Mouse (Mus musculus): Measurements from ENCODE around the gene Sycn. TPM values are rescaled to one million over a fixed set of nuclear protein-coding genes. Genes with fewer than 3 reads are reported as not detected.

The Sycn gene
- polyA plus RNA-seq, 1 experiment, result 2.4 TPM

DNA sequence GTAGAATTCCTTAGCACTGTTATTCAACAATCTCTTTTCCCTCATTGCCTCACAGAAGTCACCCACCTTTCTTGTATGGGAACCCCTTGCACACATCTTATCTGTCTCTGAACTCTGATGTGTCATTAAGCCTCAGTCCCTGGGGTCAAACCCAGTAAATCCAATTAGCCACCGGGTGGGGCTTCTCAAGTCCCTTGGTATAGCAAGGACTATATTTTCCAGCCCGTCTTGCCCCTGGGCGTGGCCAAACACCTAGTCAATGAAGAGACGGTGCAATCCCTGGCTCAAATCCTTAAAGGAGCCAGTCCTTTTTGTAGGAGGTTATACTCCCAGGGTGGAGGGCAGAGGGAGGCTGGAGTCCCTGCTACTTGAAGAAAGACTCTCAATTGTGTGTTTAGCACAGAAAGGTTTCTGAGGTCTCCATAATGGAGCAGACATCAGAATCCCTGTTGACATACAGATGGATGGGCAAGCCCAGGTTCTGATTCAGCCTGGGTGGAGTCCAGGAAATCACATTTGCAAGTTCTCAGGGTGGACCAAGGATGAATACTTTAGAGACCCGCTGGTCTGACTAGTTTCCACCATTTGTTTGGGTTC is 15.4 kb downstream of the Sycn start:
- Histone ChIP-seq H3K36me3 (ENCODE audit: control insufficient read depth, insufficient read depth, low read length) (no peaks in the 10 kb centered on the region), H3K4me1 (replicated peaks; ENCODE audit: control insufficient read depth, insufficient read depth, low read length) (peaks cover 47% of the 10 kb centered on the region), H3K27me3 (ENCODE audit: control insufficient read depth, insufficient read depth, low read length) (no peaks in the 10 kb centered on the region), H3K27ac (ENCODE audit: control insufficient read depth, insufficient read depth, low read length) (no peak overlapping the region), H3K4me3 (ENCODE audit: control insufficient read depth, insufficient read depth, low read length) (no peak overlapping the region)
- 83% methylated on average over 5 of the region's 5 CpGs for WGBS
- DNase-seq, result no peak
- no peak for TF ChIP-seq CTCF (IDR thresholded peaks at IDR 0.05; ENCODE audit: borderline replicate concordance, control insufficient read depth, extremely low read depth, insufficient read depth, low read length, poor library complexity)
- no peak for TF ChIP-seq POLR2A (IDR thresholded peaks at IDR 0.05; ENCODE audit: control insufficient read depth, extremely low read depth, insufficient read depth, low read length, poor library complexity)

DNA sequence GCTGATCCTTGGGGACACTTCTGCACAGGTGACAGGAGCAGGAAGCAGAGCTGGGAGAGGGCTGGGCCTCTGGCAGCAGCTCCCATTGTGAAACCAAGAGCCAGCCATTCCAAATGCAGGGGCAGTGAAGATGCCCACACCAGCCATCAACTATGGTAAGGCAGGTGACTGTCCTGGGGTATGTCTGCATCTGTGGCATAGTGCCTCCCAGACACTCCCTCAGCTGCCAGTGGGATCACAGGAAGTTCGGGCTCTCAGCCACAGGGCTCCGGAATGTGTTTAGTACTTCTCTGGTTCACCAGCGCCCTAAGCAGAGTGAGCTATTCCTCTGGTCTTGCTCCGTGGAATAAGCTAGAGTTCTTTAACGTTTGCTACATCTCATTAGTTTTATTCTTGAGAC is 16.4 kb downstream of the Sycn start:
- Histone ChIP-seq H3K4me1 (replicated peaks; ENCODE audit: control insufficient read depth, insufficient read depth, low read length) (peaks cover 54% of the 10 kb centered on the region), H3K4me3 (ENCODE audit: control insufficient read depth, insufficient read depth, low read length) (no peak overlapping the region), H3K36me3 (ENCODE audit: control insufficient read depth, insufficient read depth, low read length) (no peaks in the 10 kb centered on the region), H3K27me3 (ENCODE audit: control insufficient read depth, insufficient read depth, low read length) (no peaks in the 10 kb centered on the region), H3K27ac (ENCODE audit: control insufficient read depth, insufficient read depth, low read length) (peak overlapping the region; percentile 96)
- TF ChIP-seq POLR2A (IDR thresholded peaks at IDR 0.05; ENCODE audit: control insufficient read depth, extremely low read depth, insufficient read depth, low read length, poor library complexity), result 0 out of 2 replicates have a peak, but pooled peaks have one; percentile 24
- TF ChIP-seq CTCF (IDR thresholded peaks at IDR 0.05; ENCODE audit: borderline replicate concordance, control insufficient read depth, extremely low read depth, insufficient read depth, low read length, poor library complexity), result no peak
- 47% methylated on average over 5 of the region's 5 CpGs for WGBS
- DNase-seq, result no peak

DNA sequence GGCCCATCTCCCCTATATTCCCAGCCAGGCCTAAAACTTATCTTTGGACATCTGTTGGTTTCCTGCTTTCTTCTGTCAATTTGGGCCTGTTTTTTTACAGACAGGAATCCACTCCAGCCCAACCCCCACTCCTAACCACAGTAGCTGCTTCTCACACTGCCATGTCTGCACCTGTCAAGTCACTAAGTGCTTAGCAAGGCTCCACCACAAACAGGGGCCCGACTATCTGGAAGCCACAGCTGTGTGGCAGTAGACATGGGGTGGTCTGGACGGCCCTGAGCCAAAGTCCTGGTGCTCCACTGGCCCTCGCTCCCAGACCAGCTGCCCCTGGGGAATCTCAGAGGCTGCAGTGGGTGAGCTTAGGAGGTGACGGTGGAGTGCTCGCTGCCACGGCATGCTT is 17.0 kb downstream of the Sycn start:
- Histone ChIP-seq H3K36me3 (ENCODE audit: control insufficient read depth, insufficient read depth, low read length) (no peaks in the 10 kb centered on the region), H3K27ac (ENCODE audit: control insufficient read depth, insufficient read depth, low read length) (peak overlapping the region; percentile 96), H3K27me3 (ENCODE audit: control insufficient read depth, insufficient read depth, low read length) (no peaks in the 10 kb centered on the region), H3K4me3 (ENCODE audit: control insufficient read depth, insufficient read depth, low read length) (no peak overlapping the region), H3K4me1 (replicated peaks; ENCODE audit: control insufficient read depth, insufficient read depth, low read length) (peaks cover 54% of the 10 kb centered on the region)
- TF ChIP-seq POLR2A (IDR thresholded peaks at IDR 0.05; ENCODE audit: control insufficient read depth, extremely low read depth, insufficient read depth, low read length, poor library complexity), result no peak
- peak; percentile 20; the same call in 1 of the 2 replicates for TF ChIP-seq CTCF (IDR thresholded peaks at IDR 0.05; ENCODE audit: borderline replicate concordance, control insufficient read depth, extremely low read depth, insufficient read depth, low read length, poor library complexity)
- DNase-seq, result peak; percentile 88
- WGBS, result 2% methylated on average over 6 of the region's 6 CpGs

DNA sequence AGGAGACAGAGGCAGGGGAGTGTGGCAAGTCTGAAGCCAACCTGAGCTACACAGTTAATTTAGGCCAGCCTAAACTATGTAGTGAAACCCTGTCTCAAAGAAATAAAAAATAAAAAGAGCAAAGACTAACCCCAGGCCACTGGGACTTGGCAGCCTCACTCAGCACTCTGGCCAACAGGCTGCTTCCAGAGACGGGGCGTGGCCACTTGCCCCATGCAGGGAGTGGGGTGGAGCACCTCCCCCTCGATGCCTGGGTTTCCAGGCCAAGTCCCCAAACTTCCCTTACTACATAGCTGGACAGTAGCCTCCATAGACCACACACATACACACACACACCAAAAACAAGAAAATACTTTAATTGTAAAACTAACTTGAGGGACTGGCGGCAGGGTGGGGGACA is 17.8 kb downstream of the Sycn start:
- TF ChIP-seq POLR2A (IDR thresholded peaks at IDR 0.05; ENCODE audit: control insufficient read depth, extremely low read depth, insufficient read depth, low read length, poor library complexity) (no peak), CTCF (IDR thresholded peaks at IDR 0.05; ENCODE audit: borderline replicate concordance, control insufficient read depth, extremely low read depth, insufficient read depth, low read length, poor library complexity) (no peak)
- Histone ChIP-seq H3K4me3 (ENCODE audit: control insufficient read depth, insufficient read depth, low read length) (no peak overlapping the region), H3K4me1 (replicated peaks; ENCODE audit: control insufficient read depth, insufficient read depth, low read length) (peaks cover 54% of the 10 kb centered on the region), H3K36me3 (ENCODE audit: control insufficient read depth, insufficient read depth, low read length) (no peaks in the 10 kb centered on the region), H3K27me3 (ENCODE audit: control insufficient read depth, insufficient read depth, low read length) (no peaks in the 10 kb centered on the region), H3K27ac (ENCODE audit: control insufficient read depth, insufficient read depth, low read length) (peak overlapping the region; percentile 96)
- no peak for DNase-seq
- 57% methylated on average over 4 of the region's 4 CpGs for whole genome bisulfite sequencing

DNA sequence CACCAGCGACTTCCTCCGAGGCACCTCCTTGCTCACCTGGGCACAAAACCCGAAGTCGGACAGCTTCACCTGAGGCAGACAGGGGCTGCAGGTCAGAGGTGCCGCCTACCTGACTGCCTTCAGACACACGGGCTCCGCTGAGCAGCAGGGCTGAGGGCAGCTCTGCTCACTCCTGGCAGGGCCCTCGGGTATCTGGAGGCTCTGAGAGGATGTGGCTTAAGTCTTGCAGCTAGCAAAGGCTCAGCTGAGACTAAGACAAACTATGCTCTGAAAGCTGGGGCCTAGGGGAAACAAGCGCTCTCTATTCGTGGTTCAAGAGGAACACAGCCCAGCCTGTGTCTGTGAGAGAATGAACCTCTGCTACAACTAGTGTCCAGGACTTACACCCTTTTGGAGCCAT is 20.2 kb downstream of the Sycn start:
- WGBS, result 47% methylated on average over 10 of the region's 10 CpGs
- no peak for TF ChIP-seq CTCF (IDR thresholded peaks at IDR 0.05; ENCODE audit: borderline replicate concordance, control insufficient read depth, extremely low read depth, insufficient read depth, low read length, poor library complexity)
- no peak; the same call in 1 of the 2 replicates for TF ChIP-seq POLR2A (IDR thresholded peaks at IDR 0.05; ENCODE audit: control insufficient read depth, extremely low read depth, insufficient read depth, low read length, poor library complexity)
- peaks cover 65% of the 10 kb centered on the region for H3K4me1 ChIP-seq (replicated peaks; ENCODE audit: control insufficient read depth, insufficient read depth, low read length)
- no peaks in the 10 kb centered on the region for H3K36me3 ChIP-seq (ENCODE audit: control insufficient read depth, insufficient read depth, low read length)
- DNase-seq, result peak; percentile 54
- H3K27ac ChIP-seq (ENCODE audit: control insufficient read depth, insufficient read depth, low read length), result peak overlapping the region; percentile 77
- H3K27me3 ChIP-seq (ENCODE audit: control insufficient read depth, insufficient read depth, low read length), result no peaks in the 10 kb centered on the region
- no peak overlapping the region for H3K4me3 ChIP-seq (ENCODE audit: control insufficient read depth, insufficient read depth, low read length)

DNA sequence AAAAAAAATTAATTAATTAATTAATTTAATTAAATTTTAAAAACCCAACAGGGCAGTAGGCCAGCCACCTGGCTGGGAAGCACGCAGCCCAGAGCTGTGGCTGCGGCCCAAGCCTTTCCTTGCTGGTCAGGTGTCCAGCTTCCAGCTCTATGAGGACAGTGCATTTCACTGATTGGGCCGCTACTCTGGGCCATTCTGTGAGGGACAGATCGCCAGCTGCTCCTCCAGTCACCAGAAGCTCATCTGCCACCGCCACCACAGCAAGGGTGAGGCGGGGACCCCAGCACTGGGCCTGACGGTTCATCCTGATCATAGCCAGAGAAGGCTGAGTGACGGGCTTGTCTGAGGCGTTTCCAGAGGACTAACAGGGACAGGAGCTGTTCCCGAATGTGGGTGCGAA is 21.3 kb downstream of the Sycn start:
- H3K4me1 ChIP-seq (replicated peaks; ENCODE audit: control insufficient read depth, insufficient read depth, low read length), result peaks cover 59% of the 10 kb centered on the region
- 96% methylated on average over 11 of the region's 11 CpGs for WGBS
- no peak for DNase-seq
- H3K27ac ChIP-seq (ENCODE audit: control insufficient read depth, insufficient read depth, low read length), result no peak overlapping the region
- H3K27me3 ChIP-seq (ENCODE audit: control insufficient read depth, insufficient read depth, low read length), result no peaks in the 10 kb centered on the region
- H3K36me3 ChIP-seq (ENCODE audit: control insufficient read depth, insufficient read depth, low read length), result no peaks in the 10 kb centered on the region
- no peak overlapping the region for H3K4me3 ChIP-seq (ENCODE audit: control insufficient read depth, insufficient read depth, low read length)
- TF ChIP-seq CTCF (IDR thresholded peaks at IDR 0.05; ENCODE audit: borderline replicate concordance, control insufficient read depth, extremely low read depth, insufficient read depth, low read length, poor library complexity) (no peak), POLR2A (IDR thresholded peaks at IDR 0.05; ENCODE audit: control insufficient read depth, extremely low read depth, insufficient read depth, low read length, poor library complexity) (no peak)

DNA sequence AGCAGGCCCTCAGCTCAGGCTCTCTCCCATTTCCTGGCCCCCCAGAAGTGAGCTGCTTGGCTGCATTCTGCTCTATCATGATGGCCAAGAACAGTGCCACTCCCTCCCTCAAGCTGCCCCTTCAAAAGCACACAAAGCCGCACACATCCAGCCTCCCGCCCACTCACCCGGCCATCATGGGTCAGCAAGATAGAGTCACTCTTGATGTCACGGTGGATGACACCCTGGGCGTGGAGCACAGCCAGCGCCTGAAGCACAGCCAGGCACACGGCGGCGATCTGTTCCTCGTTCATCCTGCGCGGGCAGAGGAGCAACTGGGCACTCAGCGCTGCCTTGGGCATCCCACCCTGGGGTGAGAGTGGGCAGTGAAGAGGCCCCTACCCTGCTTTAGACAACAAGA is 21.7 kb downstream of the Sycn start:
- Histone ChIP-seq H3K27me3 (ENCODE audit: control insufficient read depth, insufficient read depth, low read length) (no peaks in the 10 kb centered on the region), H3K36me3 (ENCODE audit: control insufficient read depth, insufficient read depth, low read length) (no peaks in the 10 kb centered on the region; the same call in 1 of the 2 replicates), H3K4me1 (replicated peaks; ENCODE audit: control insufficient read depth, insufficient read depth, low read length) (peaks cover 56% of the 10 kb centered on the region), H3K4me3 (ENCODE audit: control insufficient read depth, insufficient read depth, low read length) (no peak overlapping the region), H3K27ac (ENCODE audit: control insufficient read depth, insufficient read depth, low read length) (no peak overlapping the region)
- DNase-seq, result no peak
- TF ChIP-seq CTCF (IDR thresholded peaks at IDR 0.05; ENCODE audit: borderline replicate concordance, control insufficient read depth, extremely low read depth, insufficient read depth, low read length, poor library complexity) (no peak), POLR2A (IDR thresholded peaks at IDR 0.05; ENCODE audit: control insufficient read depth, extremely low read depth, insufficient read depth, low read length, poor library complexity) (no peak)
- 96% methylated on average over 13 of the region's 13 CpGs for WGBS

Data from thymus, adult 2 months (tissue).